Mouse (Mus musculus): ENCODE results near the gene Rab40c.

The Rab40c gene

GRCm38 (mm10) chr17:25841117-25841880 is 78.2 kb downstream of the Rab40c start, which contains the start of gene Gm20683:
Gene Gm20683 (minus strand): TSS chr17:25841763.
- DNase-seq = no peak

GRCm38 (mm10) chr17:25840519-25840918 is 79.0 kb downstream of the Rab40c start:
- DNase-seq = no peak

GRCm38 (mm10) chr17:25839455-25840235 is 79.9 kb downstream of the Rab40c start:
- no peak for DNase-seq

GRCm38 (mm10) chr17:25838904-25839303 is 80.6 kb downstream of the Rab40c start:
- no peak for DNase-seq

GRCm38 (mm10) chr17:25837533-25837932 is 82.0 kb downstream of the Rab40c start:
- DNase-seq = peak; percentile 56

- peak; percentile 89 for DNase-seq
Observed at GRCm38 (mm10) chr17:25837076-25837410, 82.5 kb downstream of the Rab40c start, which contains the start of gene Rhbdl1. Gene Rhbdl1 (minus strand): TSS chr17:25837295.

- DNase-seq = no peak
Observed at GRCm38 (mm10) chr17:25836397-25837075, 83.0 kb downstream of the Rab40c start.

GRCm38 (mm10) chr17:25835816-25836215 is 83.7 kb downstream of the Rab40c start:
- peak; percentile 68 for DNase-seq

- DNase-seq = peak; percentile 57
Observed at GRCm38 (mm10) chr17:25835301-25835700, 84.2 kb downstream of the Rab40c start.

- peak; percentile 69 for DNase-seq
Observed at GRCm38 (mm10) chr17:25834595-25835222, 84.8 kb downstream of the Rab40c start.

GRCm38 (mm10) chr17:25833961-25834594 is 85.4 kb downstream of the Rab40c start:
- DNase-seq = peak; percentile 74

- no peak for DNase-seq
Observed at GRCm38 (mm10) chr17:25833291-25833663, 86.2 kb downstream of the Rab40c start, which contains the start of gene Stub1. Gene Stub1 (minus strand): TSS chr17:25833404.

- DNase-seq = peak; percentile 99
Observed at GRCm38 (mm10) chr17:25832436-25833290, 86.9 kb downstream of the Rab40c start.

All from cerebellum, adult 9-10 months (tissue).